Mouse (Mus musculus): Measurements from ENCODE around the gene Tmem161a. TPM values are rescaled to one million over a fixed set of nuclear protein-coding genes. Genes with fewer than 3 reads are reported as not detected.

Gene Tmem161a
- polyA plus RNA-seq, 1 experiment = 63.2 TPM

DNA sequence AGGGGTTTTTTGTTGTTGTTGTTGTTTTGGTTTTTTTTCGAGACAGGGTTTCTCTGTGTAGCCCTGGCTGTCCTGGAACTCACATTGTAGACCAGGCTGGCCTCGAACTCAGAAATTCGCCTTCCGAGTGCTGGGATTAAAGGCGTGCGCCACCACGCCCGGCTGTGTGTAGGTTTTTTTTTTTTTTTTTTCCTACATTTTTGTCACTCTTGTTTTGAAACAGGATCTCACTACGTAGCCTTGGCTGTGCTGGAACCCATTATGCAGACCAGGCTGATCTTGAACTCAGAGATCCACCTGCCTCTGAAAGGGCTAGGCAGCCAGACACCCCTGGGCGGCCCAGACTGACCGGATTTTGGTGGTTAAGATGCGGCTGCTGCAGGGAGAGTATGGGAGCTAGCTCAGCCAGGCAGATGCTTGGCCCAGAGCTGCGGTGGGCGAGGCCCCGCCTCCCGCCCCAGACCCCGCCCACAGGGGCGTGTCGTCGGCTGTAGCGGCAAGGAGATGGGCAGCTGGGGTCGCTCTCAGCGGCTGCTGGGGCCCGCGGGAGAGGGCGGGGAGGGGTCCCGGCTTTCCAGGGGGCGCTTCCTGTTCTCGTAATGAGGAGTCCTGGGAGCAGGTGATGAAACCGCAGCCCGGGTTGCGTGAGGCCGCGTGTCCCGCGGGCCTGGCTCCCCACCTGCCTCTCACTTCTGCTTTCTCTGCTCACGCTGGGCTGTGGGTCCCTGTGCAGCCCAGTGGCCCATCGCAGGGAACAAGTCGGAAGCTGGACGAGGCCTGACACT, 13.9 kb upstream of the Tmem161a start:
- Histone ChIP-seq H3K36me3 (replicated peaks; ENCODE audit: low read length) (no peaks in the 10 kb centered on the region), H3K4me1 (peaks cover 25% of the 10 kb centered on the region), H3K4me3 (replicated peaks) (peak overlapping the region; percentile 92), H3K27me3 (replicated peaks) (peaks cover 64% of the 10 kb centered on the region), H3K9me3 (no peaks in the 10 kb centered on the region)
- TF ChIP-seq FLI1 (IDR thresholded peaks at IDR 0.05; ENCODE audit: low read length) (no peak), GATA1 (IDR thresholded peaks at IDR 0.05; ENCODE audit: borderline replicate concordance, low read length) (no peak)

DNA sequence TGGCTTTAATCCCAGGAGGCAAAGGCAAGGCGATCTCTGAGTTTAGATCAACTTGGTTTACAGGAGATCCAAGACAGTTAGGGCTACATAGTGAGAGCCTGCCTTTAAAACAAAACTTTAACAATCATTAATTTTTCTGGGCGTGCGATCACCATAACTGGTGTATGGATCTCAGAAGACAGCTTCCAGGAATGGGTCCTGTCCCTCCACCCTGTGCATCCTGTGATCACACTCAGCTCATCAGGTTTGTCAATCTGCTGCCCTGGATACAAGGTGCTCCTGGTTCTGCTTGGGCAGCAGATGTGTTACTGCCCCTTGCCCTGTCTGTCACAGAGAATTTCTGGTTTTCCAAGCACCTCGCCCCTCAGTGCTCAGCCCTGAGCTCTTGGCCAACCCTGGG, 12.9 kb upstream of the Tmem161a start:
- peaks cover 73% of the 10 kb centered on the region for H3K27me3 ChIP-seq (replicated peaks)
- H3K9me3 ChIP-seq = no peaks in the 10 kb centered on the region
- H3K36me3 ChIP-seq (replicated peaks; ENCODE audit: low read length) = no peaks in the 10 kb centered on the region
- no peak overlapping the region for H3K4me3 ChIP-seq (replicated peaks)
- peaks cover 29% of the 10 kb centered on the region for H3K4me1 ChIP-seq
- TF ChIP-seq FLI1 (IDR thresholded peaks at IDR 0.05; ENCODE audit: low read length) (no peak), GATA1 (IDR thresholded peaks at IDR 0.05; ENCODE audit: borderline replicate concordance, low read length) (no peak)

GRCm38 (mm10) chr8:70160015-70160414, 12.1 kb upstream of the Tmem161a start:
- H3K4me3 ChIP-seq (replicated peaks) = no peak overlapping the region
- H3K9me3 ChIP-seq = no peaks in the 10 kb centered on the region
- H3K36me3 ChIP-seq (replicated peaks; ENCODE audit: low read length) = no peaks in the 10 kb centered on the region
- peaks cover 73% of the 10 kb centered on the region for H3K27me3 ChIP-seq (replicated peaks)
- TF ChIP-seq GATA1 (IDR thresholded peaks at IDR 0.05; ENCODE audit: borderline replicate concordance, low read length) (no peak), FLI1 (IDR thresholded peaks at IDR 0.05; ENCODE audit: low read length) (no peak)
- peaks cover 29% of the 10 kb centered on the region for H3K4me1 ChIP-seq

- H3K36me3 ChIP-seq (replicated peaks; ENCODE audit: low read length) = no peaks in the 10 kb centered on the region
- TF ChIP-seq FLI1 (IDR thresholded peaks at IDR 0.05; ENCODE audit: low read length) (no peak), GATA1 (IDR thresholded peaks at IDR 0.05; ENCODE audit: borderline replicate concordance, low read length) (no peak)
- no peak overlapping the region for H3K4me3 ChIP-seq (replicated peaks)
- H3K4me1 ChIP-seq = peaks cover 33% of the 10 kb centered on the region
- no peaks in the 10 kb centered on the region for H3K9me3 ChIP-seq
- peaks cover 72% of the 10 kb centered on the region for H3K27me3 ChIP-seq (replicated peaks)
Observed at GRCm38 (mm10) chr8:70163316-70163715, 8.8 kb upstream of the Tmem161a start.

DNA sequence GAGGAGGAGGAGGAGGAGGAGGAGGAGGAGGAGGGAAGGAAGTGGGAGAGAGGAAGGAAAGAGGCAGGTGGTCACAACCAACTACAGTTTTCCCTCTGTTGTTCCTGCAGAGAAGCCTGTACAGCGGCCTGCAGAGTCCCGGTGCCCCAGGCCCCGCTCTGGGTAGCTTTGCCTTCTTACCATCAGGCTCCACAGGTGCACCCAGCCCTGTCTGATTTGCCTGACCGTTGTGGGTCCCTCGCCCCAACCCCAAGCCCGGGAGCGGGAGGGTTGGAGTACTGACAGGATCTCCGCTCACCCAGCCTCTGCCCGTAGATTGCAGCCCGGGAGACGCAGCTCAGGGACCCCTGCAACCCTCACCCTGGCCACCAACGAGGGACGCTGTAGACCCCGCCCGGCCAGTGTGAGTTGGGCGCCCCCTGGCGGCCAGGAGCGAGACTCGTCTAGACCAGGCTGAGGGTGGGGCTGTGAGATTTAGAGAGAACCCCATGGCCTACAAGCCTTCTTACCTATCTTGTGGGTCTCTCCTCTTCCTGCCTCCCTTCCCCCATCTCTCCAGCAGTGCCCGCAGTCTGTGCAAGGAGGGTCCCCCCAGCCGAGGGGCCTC, 5.5 kb upstream of the Tmem161a start:
- H3K9me3 ChIP-seq = no peaks in the 10 kb centered on the region
- peak overlapping the region; percentile 87 for H3K4me3 ChIP-seq (replicated peaks)
- H3K27me3 ChIP-seq (replicated peaks) = peaks cover 50% of the 10 kb centered on the region
- peaks cover 35% of the 10 kb centered on the region for H3K4me1 ChIP-seq
- H3K36me3 ChIP-seq (replicated peaks; ENCODE audit: low read length) = no peaks in the 10 kb centered on the region
- no peak for TF ChIP-seq FLI1 (IDR thresholded peaks at IDR 0.05; ENCODE audit: low read length)
- no peak for TF ChIP-seq GATA1 (IDR thresholded peaks at IDR 0.05; ENCODE audit: borderline replicate concordance, low read length)

DNA sequence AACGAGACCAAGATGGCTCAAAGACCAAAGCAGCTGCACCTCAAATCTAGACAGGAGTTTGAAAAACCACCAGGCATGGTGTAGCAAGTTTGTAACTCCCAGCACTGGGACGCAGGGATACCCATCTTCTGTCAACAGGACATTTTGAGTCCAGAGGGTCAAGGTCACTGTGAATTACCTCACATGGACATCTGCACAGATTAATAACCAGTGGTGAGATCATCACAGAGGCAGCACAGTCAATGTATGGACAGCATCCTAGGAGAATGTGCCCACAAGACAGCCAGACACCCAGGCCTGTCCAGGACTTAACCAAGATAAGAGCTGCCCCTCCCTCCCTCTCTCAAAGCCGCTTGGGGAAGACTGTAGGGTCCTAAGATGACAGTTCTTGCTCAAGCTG, 2.0 kb upstream of the Tmem161a start:
- Histone ChIP-seq H3K4me3 (replicated peaks) (no peak overlapping the region), H3K4me1 (peaks cover 62% of the 10 kb centered on the region), H3K27me3 (replicated peaks) (peaks cover 26% of the 10 kb centered on the region), H3K9me3 (no peaks in the 10 kb centered on the region), H3K36me3 (replicated peaks; ENCODE audit: low read length) (peaks cover 9% of the 10 kb centered on the region)
- TF ChIP-seq GATA1 (IDR thresholded peaks at IDR 0.05; ENCODE audit: borderline replicate concordance, low read length) (no peak), FLI1 (IDR thresholded peaks at IDR 0.05; ENCODE audit: low read length) (no peak)

DNA sequence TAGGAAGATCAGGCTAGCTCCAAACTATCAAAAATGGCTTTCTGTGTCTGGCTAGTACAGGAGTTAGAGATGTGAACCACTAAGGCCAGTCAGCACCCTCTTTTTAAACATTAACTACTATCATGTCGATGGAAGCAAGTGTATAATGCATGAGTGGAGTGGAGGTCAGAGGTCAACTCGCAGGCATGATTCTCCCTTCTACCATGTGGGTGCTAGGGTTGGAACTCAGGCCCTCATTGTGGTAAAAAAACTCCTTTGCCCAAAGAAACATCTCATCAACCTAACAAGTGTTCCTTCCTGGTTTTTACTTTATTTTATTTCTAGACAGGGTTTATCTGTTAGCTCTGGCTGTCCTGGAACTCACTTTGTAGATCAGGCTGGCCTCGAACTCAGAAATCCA, 1.4 kb upstream of the Tmem161a start:
- H3K36me3 ChIP-seq (replicated peaks; ENCODE audit: low read length) = peaks cover 12% of the 10 kb centered on the region
- no peak for TF ChIP-seq GATA1 (IDR thresholded peaks at IDR 0.05; ENCODE audit: borderline replicate concordance, low read length)
- no peak for TF ChIP-seq FLI1 (IDR thresholded peaks at IDR 0.05; ENCODE audit: low read length)
- no peaks in the 10 kb centered on the region for H3K9me3 ChIP-seq
- H3K4me1 ChIP-seq = peaks cover 62% of the 10 kb centered on the region
- no peak overlapping the region for H3K4me3 ChIP-seq (replicated peaks)
- H3K27me3 ChIP-seq (replicated peaks) = peaks cover 20% of the 10 kb centered on the region

GRCm38 (mm10) chr8:70171240-70171639, 916 bp upstream of the Tmem161a start:
- Histone ChIP-seq H3K36me3 (replicated peaks; ENCODE audit: low read length) (peaks cover 14% of the 10 kb centered on the region), H3K9me3 (no peaks in the 10 kb centered on the region), H3K4me1 (peaks cover 61% of the 10 kb centered on the region), H3K4me3 (replicated peaks) (peak overlapping the region; percentile 62), H3K27me3 (replicated peaks) (peaks cover 15% of the 10 kb centered on the region)
- TF ChIP-seq GATA1 (IDR thresholded peaks at IDR 0.05; ENCODE audit: borderline replicate concordance, low read length) (no peak), FLI1 (IDR thresholded peaks at IDR 0.05; ENCODE audit: low read length) (no peak)

DNA sequence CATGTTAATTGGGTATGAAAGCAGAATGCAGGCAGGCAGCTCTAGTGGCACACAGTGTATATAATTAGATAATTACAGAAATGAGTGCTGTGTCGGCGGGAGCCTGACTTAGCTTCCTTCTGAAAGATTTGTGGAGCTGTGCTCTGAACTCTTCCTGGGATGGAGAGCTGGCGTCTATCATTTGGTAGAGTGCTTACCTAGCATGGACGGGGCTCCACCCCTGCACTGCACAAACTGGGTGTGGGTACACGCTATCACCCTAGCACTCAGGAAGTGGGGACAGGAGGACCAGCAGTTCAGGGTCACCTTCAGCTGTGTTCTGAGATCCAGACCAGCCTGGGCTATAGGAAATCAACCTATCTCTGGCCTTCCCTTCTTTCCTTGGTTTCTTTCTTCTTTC, 1.2 kb downstream of the Tmem161a start:
- no peaks in the 10 kb centered on the region for H3K9me3 ChIP-seq
- H3K4me3 ChIP-seq (replicated peaks) = peak overlapping the region; percentile 50
- peaks cover 33% of the 10 kb centered on the region for H3K36me3 ChIP-seq (replicated peaks; ENCODE audit: low read length)
- no peak for TF ChIP-seq GATA1 (IDR thresholded peaks at IDR 0.05; ENCODE audit: borderline replicate concordance, low read length)
- no peak for TF ChIP-seq FLI1 (IDR thresholded peaks at IDR 0.05; ENCODE audit: low read length)
- peaks cover 3% of the 10 kb centered on the region for H3K27me3 ChIP-seq (replicated peaks)
- H3K4me1 ChIP-seq = peaks cover 53% of the 10 kb centered on the region

DNA sequence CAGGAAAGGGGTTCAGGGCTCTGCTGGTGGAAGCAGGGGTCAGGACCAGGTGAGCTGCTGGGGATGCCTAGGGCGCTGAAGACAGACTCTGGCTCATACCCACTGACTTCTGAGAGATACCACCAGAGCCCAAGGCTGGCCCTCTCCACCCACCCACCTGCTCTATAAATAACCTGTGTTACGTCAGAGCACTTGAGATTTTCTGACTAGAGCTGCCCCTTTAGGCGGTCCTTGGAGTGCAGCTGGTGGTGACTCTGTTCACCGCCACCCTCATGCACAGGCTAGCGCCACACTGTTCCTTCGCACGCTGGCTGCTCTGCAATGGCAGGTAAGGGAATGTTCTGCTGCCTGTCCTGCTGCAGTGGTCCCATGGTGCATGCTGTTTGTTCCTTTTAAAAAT, 1.9 kb downstream of the Tmem161a start:
- Histone ChIP-seq H3K9me3 (no peaks in the 10 kb centered on the region), H3K36me3 (replicated peaks; ENCODE audit: low read length) (peaks cover 41% of the 10 kb centered on the region), H3K4me3 (replicated peaks) (peak overlapping the region; percentile 64), H3K27me3 (replicated peaks) (no peaks in the 10 kb centered on the region), H3K4me1 (peaks cover 57% of the 10 kb centered on the region)
- TF ChIP-seq GATA1 (IDR thresholded peaks at IDR 0.05; ENCODE audit: borderline replicate concordance, low read length) (no peak), FLI1 (IDR thresholded peaks at IDR 0.05; ENCODE audit: low read length) (no peak)

Data from megakaryocyte, embryonic 14.5 days (primary cell).